Mouse (Mus musculus) CH12.LX (cell line): ENCODE measurements around the gene Olfr1330. TPM values are rescaled to one million over a fixed set of nuclear protein-coding genes. Genes with fewer than 3 reads are reported as not detected.
"Not testable (repeated sequence)": the region's sequence is repeated elsewhere in the genome, so short reads cannot be mapped to it uniquely, and the experiment has no call there.

ENCODE experiments used
- DNase-seq: peaks from one replicate; pipeline ENCODE4 v3.0.0-alpha.2; 2013; ENCODE audit errors: extremely low read depth
- H3K27ac ChIP-seq: 2 replicates; pipeline ENCODE4 v1.5.1; 2012; ENCODE audit warnings: low read depth, mild to moderate bottlenecking, control low read depth, moderate library complexity; ENCODE audit not compliant: insufficient read depth
- H3K27me3 ChIP-seq: replicated peaks from 2 replicates; pipeline ENCODE3; 2012; ENCODE audit warnings: inconsistent platforms
- H3K36me3 ChIP-seq, 2 experiments: replicated peaks in 1 of 2; 2 replicates each; pipeline versions ENCODE3 to v1.6.1; 2012; ENCODE audit warnings: inconsistent platforms in 1 of 2, low read length in 1 of 2, mild to moderate bottlenecking in 1 of 2, mixed read lengths in 1 of 2, moderate library complexity in 1 of 2; ENCODE audit not compliant: control insufficient read depth in 1 of 2, insufficient read depth in 1 of 2
- H3K4me1 ChIP-seq, 2 experiments: 2 replicates each; pipeline ENCODE4 v1.6.1; 2012; ENCODE audit warnings: inconsistent platforms in 1 of 2, moderate library complexity in 1 of 2; ENCODE audit not compliant: insufficient read depth in 2 of 2, control insufficient read depth in 1 of 2
- H3K4me2 ChIP-seq: 2 replicates; pipeline ENCODE4 v1.6.1; 2012; ENCODE audit warnings: low read depth, mild to moderate bottlenecking, control low read depth; ENCODE audit not compliant: poor library complexity, insufficient read depth, severe bottlenecking
- H3K4me3 ChIP-seq, 3 experiments: fragments of 150-350 bp in 1 of 3; sonication (generic) in 1 of 3; replicated peaks in 1 of 3; 2 replicates each; pipeline versions ENCODE3 to v1.5.1; 2011 to 2012; ENCODE audit warnings: low read depth in 2 of 3, low read length in 2 of 3, mild to moderate bottlenecking in 2 of 3, moderate library complexity in 2 of 3, control low read depth in 1 of 3, improper control_type of control experiment in 1 of 3, inconsistent platforms in 1 of 3, mixed read lengths in 1 of 3; ENCODE audit not compliant: poor library complexity in 1 of 3
- H3K79me2 ChIP-seq: replicated peaks from 2 replicates; pipeline ENCODE4 v1.6.1; 2012; ENCODE audit warnings: mild to moderate bottlenecking, moderate library complexity; ENCODE audit not compliant: control insufficient read depth, poor library complexity, insufficient read depth, severe bottlenecking; ENCODE audit errors: extremely low read depth
- H3K9ac ChIP-seq: 2 replicates; pipeline ENCODE4 v1.6.1; 2012; ENCODE audit warnings: low read depth, mild to moderate bottlenecking, control low read depth, moderate library complexity; ENCODE audit not compliant: insufficient read depth
- H3K9me3 ChIP-seq: replicated peaks from 2 replicates; pipeline ENCODE3; 2012; ENCODE audit warnings: low read length, inconsistent platforms, mixed read lengths
- CHD2 ChIP-seq: IDR thresholded peaks from 2 replicates; pipeline ENCODE4 v1.6.1; 2011; ENCODE audit warnings: low read length, improper control_type of control experiment
- ELF1 ChIP-seq: IDR thresholded peaks from 2 replicates; pipeline ENCODE4 v1.6.1; 2014; ENCODE audit warnings: low read depth, mild to moderate bottlenecking, inconsistent platforms, low read length, improper control_type of control experiment
- HCFC1 ChIP-seq: IDR thresholded peaks from 2 replicates; pipeline ENCODE4 v1.6.1; 2012; ENCODE audit warnings: low read depth, mild to moderate bottlenecking, inconsistent platforms, low read length, improper control_type of control experiment
- KAT2A ChIP-seq: IDR thresholded peaks from 2 replicates; pipeline ENCODE4 v1.6.1; 2012; ENCODE audit warnings: low read length, improper control_type of control experiment, inconsistent platforms; ENCODE audit not compliant: insufficient replicate concordance
- MAX ChIP-seq: IDR thresholded peaks from 2 replicates; pipeline ENCODE4 v1.6.1; 2011; ENCODE audit warnings: low read length, improper control_type of control experiment
- MXI1 ChIP-seq: IDR thresholded peaks from 2 replicates; pipeline ENCODE4 v1.6.1; 2011; ENCODE audit warnings: mild to moderate bottlenecking, low read depth, low read length, improper control_type of control experiment
- NELFE ChIP-seq: IDR thresholded peaks from 2 replicates; pipeline ENCODE4 v1.6.1; 2011; ENCODE audit warnings: low read depth, low read length, improper control_type of control experiment
- PAX5 ChIP-seq: IDR thresholded peaks from 2 replicates; pipeline ENCODE4 v1.6.1; 2012; ENCODE audit warnings: low read length, inconsistent platforms, mixed read lengths
- RCOR1 ChIP-seq: conservative IDR thresholded peaks from 2 replicates; pipeline ENCODE4 v1.6.1; 2012; ENCODE audit warnings: low read depth, mild to moderate bottlenecking, inconsistent platforms, low read length, improper control_type of control experiment
- SIN3A ChIP-seq: IDR thresholded peaks from 2 replicates; pipeline ENCODE4 v1.6.1; 2012; ENCODE audit warnings: low read length, improper control_type of control experiment, inconsistent platforms
- TBP ChIP-seq: conservative IDR thresholded peaks from 2 replicates; pipeline ENCODE4 v1.6.1; 2011; ENCODE audit warnings: low read depth, low read length, improper control_type of control experiment
- USF1 ChIP-seq: IDR thresholded peaks from 2 replicates; pipeline ENCODE4 v1.6.1; 2014; ENCODE audit warnings: low read depth, mild to moderate bottlenecking, inconsistent platforms, low read length, improper control_type of control experiment
- USF2 ChIP-seq: conservative IDR thresholded peaks from 2 replicates; pipeline ENCODE4 v1.6.1; 2011; ENCODE audit warnings: low read depth, low read length, improper control_type of control experiment
- dilution Hi-C: fragments of 300-500 bp; cut with MboI; formaldehyde crosslinking; loops from 2 replicates; pipeline ENCODE4 v1.14.3; 2020; ENCODE audit warnings: low sequenced_read_pairs; ENCODE audit not compliant: extremely low pct_unique_long_range_greater_than_20kb, extremely low pct_ligation_motif_present
- in situ Hi-C: fragments of 300-500 bp; cut with MboI; formaldehyde crosslinking; loops from 3 replicates; pipeline ENCODE4 v1.14.3; 2019; ENCODE audit warnings: low sequenced_read_pairs, low pct_ligation_motif_present, low pct_unique_long_range_greater_than_20kb, mixed read lengths
- polyA plus RNA-seq: library from polyadenylated mRNA; unstranded; fragments of >175 nt; gene quantifications from 2 replicates; pipeline ENCODE4 v1.2.1, GENCODE M21; 2012; ENCODE audit warnings: low read depth; ENCODE audit not compliant: insufficient read length
- total RNA-seq, 2 experiments: library from RNA; depleted of rRNA; stranded (reverse); fragments of 300-350 nt in 1 of 2; fragments of >200 nt in 1 of 2; gene quantifications; 2 replicates each; pipeline ENCODE4 v1.2.3; 2012 to 2014

The Olfr1330 gene
- total and polyA plus RNA-seq, 3 experiments = 0.47 to 3.0 TPM; not detected in 1

DNA sequence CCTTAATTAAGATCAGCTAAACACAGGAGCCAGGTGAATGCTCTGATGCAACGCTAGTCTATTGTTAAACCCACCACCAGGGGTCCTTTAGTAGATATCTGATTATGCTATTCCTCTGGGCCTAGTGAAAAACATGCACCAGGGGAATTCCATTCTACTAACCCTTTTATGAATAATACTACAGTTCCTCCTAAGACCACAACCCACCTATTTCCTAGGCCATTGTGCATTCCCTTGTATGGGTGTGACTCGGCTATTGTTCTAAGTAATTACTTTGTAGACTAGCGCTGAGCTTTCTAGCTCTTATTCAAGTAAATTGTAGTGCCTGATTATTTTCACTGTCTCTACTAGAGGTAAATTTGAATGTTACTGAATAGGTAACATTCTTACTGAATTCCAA lies 42.9 kb downstream of the Olfr1330 start:
- H3K79me2 ChIP-seq, H3K4me3 ChIP-seq, H3K9me3 ChIP-seq, DNase-seq, H3K9ac ChIP-seq, in situ Hi-C loops, H3K27ac ChIP-seq, H3K27me3 ChIP-seq, H3K4me1 ChIP-seq, H3K4me2 ChIP-seq, dilution Hi-C loops: not testable (repeated sequence)
- H3K36me3 ChIP-seq = peaks cover 34 to 46% of the 10 kb centered on the region in 2 experiments

DNA sequence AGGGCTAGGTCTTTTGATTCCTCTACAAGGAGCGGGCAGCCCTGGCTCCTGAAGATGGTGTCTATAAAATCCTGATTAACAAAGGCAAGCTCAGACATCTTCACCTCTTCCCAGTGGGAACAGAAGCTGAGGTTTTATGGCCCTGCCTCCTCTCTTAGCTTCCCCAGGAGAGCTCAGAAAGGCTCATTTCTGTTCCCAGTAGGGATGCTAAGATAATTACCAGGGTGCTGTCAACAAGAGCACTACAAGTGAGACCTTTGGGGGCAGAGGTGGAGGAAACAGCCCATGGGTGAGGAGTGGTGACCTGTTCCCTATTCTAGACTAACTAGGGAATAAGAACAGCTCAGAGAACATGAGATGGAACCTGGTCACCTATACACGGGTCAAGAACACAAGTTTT lies 50.1 kb downstream of the Olfr1330 start, which contains the start of gene Olfr1328:
Gene Olfr1328 (minus strand): TSS at position 101 of the 400 bp plus-strand sequence.
- peaks cover 27 to 52% of the 10 kb centered on the region in 2 experiments for H3K36me3 ChIP-seq
- TF ChIP-seq KAT2A (no peak), USF2 (no peak), CHD2 (no peak), TBP (no peak), MAX (no peak), NELFE (no peak), PAX5 (no peak), SIN3A (no peak), MXI1 (no peak), RCOR1 (no peak), HCFC1 (no peak), USF1 (no peak), ELF1 (no peak)
- H3K9me3 ChIP-seq = no peaks in the 10 kb centered on the region
- in situ Hi-C loops = no loop called here
- no peaks in the 10 kb centered on the region for H3K27me3 ChIP-seq
- DNase-seq = no peak
- H3K4me1 ChIP-seq = peaks cover 0 to 2% of the 10 kb centered on the region in 2 experiments; a peak in 1 of 4 replicates
- H3K27ac ChIP-seq = no peak within 1 kb of the TSS
- H3K9ac ChIP-seq = no peak within 1 kb of the TSS
- H3K79me2 ChIP-seq = no peaks in the 10 kb centered on the region
- no peak within 1 kb of the TSS for H3K4me2 ChIP-seq
- dilution Hi-C loops = no loop called here
- H3K4me3 ChIP-seq = no peak within 1 kb of the TSS

Other genes starting within 250 kb of the Olfr1330 start
- not detected in 2 replicates for gene Olfr62, start 229.6 kb upstream of the Olfr1330 start, total RNA-seq (2012; rRNA removed)
- gene Olfr62, start 229.6 kb upstream of the Olfr1330 start, total RNA-seq (2014; rRNA removed) = not detected in 2 replicates
- not detected in 2 replicates for gene Olfr62, start 229.6 kb upstream of the Olfr1330 start, polyA plus RNA-seq
- not detected in 2 replicates for gene Olfr1342, start 195.8 kb upstream of the Olfr1330 start, total RNA-seq (2012; rRNA removed)
- gene Olfr1342, start 195.8 kb upstream of the Olfr1330 start, total RNA-seq (2014; rRNA removed) = not detected in 2 replicates
- gene Olfr1342, start 195.8 kb upstream of the Olfr1330 start, polyA plus RNA-seq = not detected in 2 replicates
- not detected in 2 replicates for gene Olfr1341, start 185.1 kb upstream of the Olfr1330 start, total RNA-seq (2012; rRNA removed)
- not detected in 2 replicates for gene Olfr1341, start 185.1 kb upstream of the Olfr1330 start, total RNA-seq (2014; rRNA removed)
- not detected in 2 replicates for gene Olfr1341, start 185.1 kb upstream of the Olfr1330 start, polyA plus RNA-seq
- gene Olfr1340, start 168.5 kb upstream of the Olfr1330 start, total RNA-seq (2012; rRNA removed) = not detected in 2 replicates
- not detected in 2 replicates for gene Olfr1340, start 168.5 kb upstream of the Olfr1330 start, total RNA-seq (2014; rRNA removed)
- not detected in 2 replicates for gene Olfr1340, start 168.5 kb upstream of the Olfr1330 start, polyA plus RNA-seq
- gene Olfr1339, start 156.4 kb upstream of the Olfr1330 start, total RNA-seq (2012; rRNA removed) = not detected in 2 replicates
- not detected in 2 replicates for gene Olfr1339, start 156.4 kb upstream of the Olfr1330 start, total RNA-seq (2014; rRNA removed)
- not detected in 2 replicates for gene Olfr1339, start 156.4 kb upstream of the Olfr1330 start, polyA plus RNA-seq
- 0.04 TPM in 1 of 2 replicates, not detected in the other for gene Olfr1338, start 129.9 kb upstream of the Olfr1330 start, total RNA-seq (2012; rRNA removed)
- gene Olfr1338, start 129.9 kb upstream of the Olfr1330 start, total RNA-seq (2014; rRNA removed) = not detected in 2 replicates
- not detected in 2 replicates for gene Olfr1338, start 129.9 kb upstream of the Olfr1330 start, polyA plus RNA-seq
- gene Olfr1337, start 106.0 kb upstream of the Olfr1330 start, total RNA-seq (2012; rRNA removed) = not detected in 2 replicates
- gene Olfr1337, start 106.0 kb upstream of the Olfr1330 start, total RNA-seq (2014; rRNA removed) = not detected in 2 replicates
- not detected in 2 replicates for gene Olfr1337, start 106.0 kb upstream of the Olfr1330 start, polyA plus RNA-seq
- not detected in 2 replicates for gene Olfr1335, start 78.7 kb upstream of the Olfr1330 start, total RNA-seq (2012; rRNA removed)
- not detected in 2 replicates for gene Olfr1335, start 78.7 kb upstream of the Olfr1330 start, total RNA-seq (2014; rRNA removed)
- gene Olfr1335, start 78.7 kb upstream of the Olfr1330 start, polyA plus RNA-seq = not detected in 2 replicates
- not detected in 2 replicates for gene Olfr1333, start 52.3 kb upstream of the Olfr1330 start, total RNA-seq (2012; rRNA removed)
- not detected in 2 replicates for gene Olfr1333, start 52.3 kb upstream of the Olfr1330 start, total RNA-seq (2014; rRNA removed)
- not detected in 2 replicates for gene Olfr1333, start 52.3 kb upstream of the Olfr1330 start, polyA plus RNA-seq
- gene Olfr1331, start 23.9 kb upstream of the Olfr1330 start, total RNA-seq (2012; rRNA removed) = 0.08 TPM in 1 of 2 replicates, not detected in the other
- not detected in 2 replicates for gene Olfr1331, start 23.9 kb upstream of the Olfr1330 start, total RNA-seq (2014; rRNA removed)
- 0.12 and 0.26 TPM in 2 replicates for gene Olfr1331, start 23.9 kb upstream of the Olfr1330 start, polyA plus RNA-seq
- gene Olfr1329, start 28.9 kb downstream of the Olfr1330 start, total RNA-seq (2012; rRNA removed) = 0.25 and 0.34 TPM in 2 replicates
- gene Olfr1329, start 28.9 kb downstream of the Olfr1330 start, total RNA-seq (2014; rRNA removed) = not detected in 2 replicates
- not detected in 2 replicates for gene Olfr1329, start 28.9 kb downstream of the Olfr1330 start, polyA plus RNA-seq
- gene Olfr1328, start 50.0 kb downstream of the Olfr1330 start, total RNA-seq (2012; rRNA removed) = 1.4 and 1.6 TPM in 2 replicates
- gene Olfr1328, start 50.0 kb downstream of the Olfr1330 start, total RNA-seq (2014; rRNA removed) = 0.74 and 1.5 TPM in 2 replicates
- 1.1 and 1.2 TPM in 2 replicates for gene Olfr1328, start 50.0 kb downstream of the Olfr1330 start, polyA plus RNA-seq
- 0.34 and 0.46 TPM in 2 replicates for gene Lao1, start 73.0 kb downstream of the Olfr1330 start, total RNA-seq (2012; rRNA removed)
- gene Lao1, start 73.0 kb downstream of the Olfr1330 start, total RNA-seq (2014; rRNA removed) = not detected in 2 replicates
- 0.81 and 1.1 TPM in 2 replicates for gene Lao1, start 73.0 kb downstream of the Olfr1330 start, polyA plus RNA-seq
- gene Slc2a1, start 220.1 kb downstream of the Olfr1330 start, total RNA-seq (2012; rRNA removed) = 26.8 and 46.2 TPM in 2 replicates
- gene Slc2a1, start 220.1 kb downstream of the Olfr1330 start, total RNA-seq (2014; rRNA removed) = 55.3 and 64.9 TPM in 2 replicates
- gene Slc2a1, start 220.1 kb downstream of the Olfr1330 start, polyA plus RNA-seq = 30.5 and 33.4 TPM in 2 replicates